Mouse (Mus musculus): ENCODE measurements around the gene Fli1. TPM values are rescaled to one million over a fixed set of nuclear protein-coding genes. Genes with fewer than 3 reads are reported as not detected.

Gene Fli1
- polyA plus RNA-seq, 1 experiment from 2014 or later = 3.6 TPM

DNA sequence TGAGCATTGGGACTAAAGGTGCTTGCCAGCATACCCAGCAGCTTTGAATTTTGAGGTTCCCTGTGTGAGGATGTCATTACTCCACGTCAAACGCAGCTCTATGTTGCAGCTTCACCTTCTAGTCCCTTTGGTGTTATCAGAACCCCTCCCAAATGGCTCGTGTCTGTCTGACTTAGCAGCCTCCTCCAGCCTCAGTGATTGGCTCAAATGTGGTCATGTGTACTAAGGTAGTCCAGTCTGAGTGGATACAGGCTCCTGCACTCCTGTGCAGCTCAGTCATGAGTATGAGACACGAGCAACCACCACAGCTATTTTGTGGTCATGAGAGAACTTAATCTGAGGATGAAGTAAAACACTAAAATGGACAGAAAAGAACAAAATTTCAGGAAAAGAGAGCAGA is 31.0 kb upstream of the Fli1 start:
- H3K27ac ChIP-seq (ENCODE audit: low read depth, low read length) = no peak overlapping the region
- no peak overlapping the region for H3K4me3 ChIP-seq (ENCODE audit: low read depth, low read length)
- H3K9me3 ChIP-seq (ENCODE audit: control insufficient read depth, low read length) = no peaks in the 10 kb centered on the region
- no peaks in the 10 kb centered on the region for H3K27me3 ChIP-seq (ENCODE audit: control insufficient read depth, insufficient read depth, low read length)
- H3K36me3 ChIP-seq (ENCODE audit: control insufficient read depth, insufficient read depth, low read length) = no peaks in the 10 kb centered on the region
- 67% methylated on average over 4 of the region's 4 CpGs for WGBS
- ATAC-seq (ENCODE audit: low read depth) = no peak
- no peak overlapping the region for H3K4me2 ChIP-seq (ENCODE audit: low read depth, low read length)
- H3K9ac ChIP-seq (replicated peaks; ENCODE audit: low read depth, low read length) = no peak overlapping the region
- H3K4me1 ChIP-seq (ENCODE audit: control insufficient read depth, insufficient read depth, low read length) = no peaks in the 10 kb centered on the region

DNA sequence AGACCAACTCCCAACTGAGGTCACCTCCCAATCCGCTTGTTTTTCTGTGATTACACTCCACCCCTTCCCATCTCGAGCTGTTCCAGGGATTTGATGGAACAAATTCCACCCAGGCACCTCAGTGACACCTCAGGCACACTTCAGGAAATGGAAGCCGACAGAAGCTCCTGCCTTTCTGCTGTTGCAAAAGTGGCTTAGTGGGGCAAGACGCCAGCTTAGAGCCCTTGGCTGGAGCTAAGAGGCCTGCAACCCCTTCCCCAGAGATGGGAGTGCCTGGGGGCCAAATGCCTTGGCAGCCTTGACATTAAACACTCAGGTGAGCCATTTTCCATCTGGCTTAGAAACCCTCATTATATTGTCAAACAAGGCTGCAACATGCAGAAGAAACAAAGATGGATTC is 29.0 kb upstream of the Fli1 start:
- 78% methylated on average over 4 of the region's 4 CpGs for WGBS
- Histone ChIP-seq H3K9ac (replicated peaks; ENCODE audit: low read depth, low read length) (no peak overlapping the region), H3K9me3 (ENCODE audit: control insufficient read depth, low read length) (no peaks in the 10 kb centered on the region), H3K4me2 (ENCODE audit: low read depth, low read length) (no peak overlapping the region), H3K36me3 (ENCODE audit: control insufficient read depth, insufficient read depth, low read length) (no peaks in the 10 kb centered on the region), H3K4me3 (ENCODE audit: low read depth, low read length) (no peak overlapping the region), H3K27ac (ENCODE audit: low read depth, low read length) (no peak overlapping the region), H3K27me3 (ENCODE audit: control insufficient read depth, insufficient read depth, low read length) (no peaks in the 10 kb centered on the region), H3K4me1 (ENCODE audit: control insufficient read depth, insufficient read depth, low read length) (no peaks in the 10 kb centered on the region)
- ATAC-seq (ENCODE audit: low read depth) = no peak

DNA sequence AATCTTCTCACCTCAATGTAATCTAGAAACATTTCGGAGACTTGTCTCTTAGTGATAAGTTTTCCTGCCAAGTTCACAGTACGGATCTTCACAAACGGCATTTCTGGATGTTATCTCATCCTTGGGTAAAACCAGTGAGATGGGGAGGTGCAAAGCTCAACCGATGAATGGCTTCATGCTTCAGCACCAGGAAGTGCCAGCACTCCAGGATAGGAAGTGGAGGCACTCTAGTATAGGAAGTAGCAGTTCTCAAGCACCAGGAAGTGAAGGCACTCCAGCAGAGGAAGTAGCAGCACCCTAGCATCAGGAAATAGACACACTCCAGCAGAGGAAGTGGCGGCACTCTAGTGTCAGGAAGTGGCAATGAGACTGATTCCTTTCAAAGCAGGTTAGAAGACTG is 27.9 kb upstream of the Fli1 start:
- Histone ChIP-seq H3K36me3 (ENCODE audit: control insufficient read depth, insufficient read depth, low read length) (no peaks in the 10 kb centered on the region), H3K4me3 (ENCODE audit: low read depth, low read length) (no peak overlapping the region), H3K4me1 (ENCODE audit: control insufficient read depth, insufficient read depth, low read length) (no peaks in the 10 kb centered on the region), H3K27ac (ENCODE audit: low read depth, low read length) (no peak overlapping the region), H3K9ac (replicated peaks; ENCODE audit: low read depth, low read length) (no peak overlapping the region), H3K9me3 (ENCODE audit: control insufficient read depth, low read length) (no peaks in the 10 kb centered on the region), H3K4me2 (ENCODE audit: low read depth, low read length) (no peak overlapping the region), H3K27me3 (ENCODE audit: control insufficient read depth, insufficient read depth, low read length) (no peaks in the 10 kb centered on the region)
- WGBS = 96% methylated on average over 5 of the region's 5 CpGs
- no peak for ATAC-seq (ENCODE audit: low read depth)

DNA sequence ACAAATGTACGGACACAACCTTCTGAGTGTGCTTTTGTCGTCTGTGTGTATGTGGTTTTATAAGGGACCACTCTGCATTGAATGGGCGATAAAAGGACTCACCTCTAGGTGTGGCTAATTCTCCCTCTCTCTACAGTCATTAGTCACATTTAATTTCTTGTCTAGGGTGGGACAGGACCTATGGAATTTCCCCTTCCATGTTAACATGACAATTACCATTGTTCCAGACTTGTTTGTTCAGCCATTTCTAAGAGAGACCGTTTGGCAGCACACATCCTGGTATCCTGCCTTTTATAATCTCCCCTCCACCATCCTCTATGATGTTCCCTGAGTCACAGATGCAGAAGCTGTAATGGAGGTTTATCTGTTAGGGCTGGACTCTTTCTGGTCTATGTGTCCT is 26.6 kb upstream of the Fli1 start:
- H3K4me3 ChIP-seq (ENCODE audit: low read depth, low read length) = no peak overlapping the region
- no peak overlapping the region for H3K27ac ChIP-seq (ENCODE audit: low read depth, low read length)
- H3K9ac ChIP-seq (replicated peaks; ENCODE audit: low read depth, low read length) = no peak overlapping the region
- H3K4me1 ChIP-seq (ENCODE audit: control insufficient read depth, insufficient read depth, low read length) = no peaks in the 10 kb centered on the region
- H3K27me3 ChIP-seq (ENCODE audit: control insufficient read depth, insufficient read depth, low read length) = no peaks in the 10 kb centered on the region
- no peak overlapping the region for H3K4me2 ChIP-seq (ENCODE audit: low read depth, low read length)
- WGBS = 74% methylated on average over 4 of the region's 4 CpGs
- ATAC-seq (ENCODE audit: low read depth) = no peak
- no peaks in the 10 kb centered on the region for H3K9me3 ChIP-seq (ENCODE audit: control insufficient read depth, low read length)
- no peaks in the 10 kb centered on the region for H3K36me3 ChIP-seq (ENCODE audit: control insufficient read depth, insufficient read depth, low read length)

DNA sequence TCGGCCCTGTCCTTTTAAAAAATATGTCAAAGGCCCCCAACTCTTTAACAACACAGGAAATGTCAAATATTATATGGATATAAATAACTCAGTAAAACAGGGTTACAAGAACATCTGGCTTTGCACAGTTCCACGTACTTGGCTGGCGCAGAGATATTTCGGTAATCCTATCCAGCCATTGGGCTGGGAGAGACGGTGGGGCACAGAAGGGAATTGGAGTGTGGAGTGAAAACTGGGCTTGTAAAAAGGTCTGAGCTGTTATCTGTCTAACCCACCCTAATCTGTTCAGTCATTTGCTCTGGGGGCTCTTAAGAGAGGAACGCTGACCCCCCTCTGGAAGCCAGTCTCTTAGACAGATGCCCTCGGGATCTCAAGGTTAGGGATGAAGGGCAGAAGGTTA is 24.9 kb upstream of the Fli1 start:
- H3K27ac ChIP-seq (ENCODE audit: low read depth, low read length) = no peak overlapping the region
- H3K9ac ChIP-seq (replicated peaks; ENCODE audit: low read depth, low read length) = no peak overlapping the region
- no peak for ATAC-seq (ENCODE audit: low read depth)
- H3K4me3 ChIP-seq (ENCODE audit: low read depth, low read length) = no peak overlapping the region
- no peak overlapping the region for H3K4me2 ChIP-seq (ENCODE audit: low read depth, low read length)
- H3K27me3 ChIP-seq (ENCODE audit: control insufficient read depth, insufficient read depth, low read length) = no peaks in the 10 kb centered on the region
- no peaks in the 10 kb centered on the region for H3K36me3 ChIP-seq (ENCODE audit: control insufficient read depth, insufficient read depth, low read length)
- H3K9me3 ChIP-seq (ENCODE audit: control insufficient read depth, low read length) = no peaks in the 10 kb centered on the region
- WGBS = 79% methylated on average over 7 of the region's 7 CpGs
- H3K4me1 ChIP-seq (ENCODE audit: control insufficient read depth, insufficient read depth, low read length) = no peaks in the 10 kb centered on the region

DNA sequence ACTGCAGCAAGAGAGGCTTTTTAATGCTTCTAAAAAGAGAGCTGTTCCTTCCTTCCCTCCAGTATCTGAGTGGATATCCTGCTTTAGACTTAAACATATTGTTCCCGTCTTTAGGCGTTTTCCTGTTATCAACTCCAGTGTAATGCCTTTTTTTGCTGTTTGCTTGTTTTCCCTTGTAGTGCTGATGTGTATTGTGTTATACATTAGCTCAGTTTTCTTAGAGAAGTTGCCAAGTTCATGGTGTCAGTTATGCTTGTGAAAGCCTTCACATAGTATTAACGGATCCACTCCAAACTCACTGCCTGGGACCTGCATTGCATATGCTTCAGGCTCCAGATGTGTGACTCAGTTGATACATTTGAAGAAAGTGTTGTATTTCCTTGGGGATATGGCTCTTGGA is 22.6 kb upstream of the Fli1 start:
- H3K4me2 ChIP-seq (ENCODE audit: low read depth, low read length) = no peak overlapping the region
- no peak overlapping the region for H3K27ac ChIP-seq (ENCODE audit: low read depth, low read length)
- no peak overlapping the region for H3K4me3 ChIP-seq (ENCODE audit: low read depth, low read length)
- no peak overlapping the region for H3K9ac ChIP-seq (replicated peaks; ENCODE audit: low read depth, low read length)
- no peaks in the 10 kb centered on the region for H3K36me3 ChIP-seq (ENCODE audit: control insufficient read depth, insufficient read depth, low read length)
- WGBS = 81% methylated on average over 3 of the region's 3 CpGs
- no peak for ATAC-seq (ENCODE audit: low read depth)
- H3K9me3 ChIP-seq (ENCODE audit: control insufficient read depth, low read length) = no peaks in the 10 kb centered on the region
- H3K4me1 ChIP-seq (ENCODE audit: control insufficient read depth, insufficient read depth, low read length) = no peaks in the 10 kb centered on the region
- no peaks in the 10 kb centered on the region for H3K27me3 ChIP-seq (ENCODE audit: control insufficient read depth, insufficient read depth, low read length)

DNA sequence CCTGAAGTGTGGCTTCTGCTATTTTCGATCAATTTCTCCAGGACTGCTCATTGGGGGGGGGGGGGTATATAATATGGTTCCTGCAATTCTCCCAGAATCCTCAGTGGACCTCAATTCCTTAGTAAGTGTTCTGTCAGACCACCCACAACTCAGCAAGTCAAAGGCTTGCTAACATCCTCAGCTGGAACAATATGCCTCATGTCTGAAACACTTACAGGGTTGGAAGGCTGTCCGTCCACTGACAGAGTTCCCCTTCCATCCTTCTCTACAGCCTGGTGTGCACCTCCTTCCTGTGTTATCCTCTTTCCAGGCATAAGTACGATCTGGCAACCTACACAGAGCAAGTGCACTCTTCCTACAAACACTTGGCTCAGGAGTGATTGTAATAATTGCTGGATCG is 20.2 kb upstream of the Fli1 start:
- H3K4me3 ChIP-seq (ENCODE audit: low read depth, low read length) = no peak overlapping the region
- 87% methylated on average over 4 of the region's 4 CpGs for WGBS
- no peak overlapping the region for H3K9ac ChIP-seq (replicated peaks; ENCODE audit: low read depth, low read length)
- H3K27ac ChIP-seq (ENCODE audit: low read depth, low read length) = no peak overlapping the region
- H3K4me1 ChIP-seq (ENCODE audit: control insufficient read depth, insufficient read depth, low read length) = no peaks in the 10 kb centered on the region
- ATAC-seq (ENCODE audit: low read depth) = no peak
- H3K4me2 ChIP-seq (ENCODE audit: low read depth, low read length) = no peak overlapping the region
- H3K36me3 ChIP-seq (ENCODE audit: control insufficient read depth, insufficient read depth, low read length) = no peaks in the 10 kb centered on the region
- no peaks in the 10 kb centered on the region for H3K9me3 ChIP-seq (ENCODE audit: control insufficient read depth, low read length)
- no peaks in the 10 kb centered on the region for H3K27me3 ChIP-seq (ENCODE audit: control insufficient read depth, insufficient read depth, low read length)

GRCm38 (mm10) chr9:32562409-32562808 is 19.7 kb upstream of the Fli1 start:
- Histone ChIP-seq H3K27ac (ENCODE audit: low read depth, low read length) (no peak overlapping the region), H3K9ac (replicated peaks; ENCODE audit: low read depth, low read length) (no peak overlapping the region), H3K27me3 (ENCODE audit: control insufficient read depth, insufficient read depth, low read length) (no peaks in the 10 kb centered on the region), H3K9me3 (ENCODE audit: control insufficient read depth, low read length) (no peaks in the 10 kb centered on the region), H3K4me2 (ENCODE audit: low read depth, low read length) (no peak overlapping the region), H3K36me3 (ENCODE audit: control insufficient read depth, insufficient read depth, low read length) (no peaks in the 10 kb centered on the region), H3K4me1 (ENCODE audit: control insufficient read depth, insufficient read depth, low read length) (no peaks in the 10 kb centered on the region), H3K4me3 (ENCODE audit: low read depth, low read length) (no peak overlapping the region)
- ATAC-seq (ENCODE audit: low read depth) = no peak
- 49% methylated on average over 9 of the region's 9 CpGs for WGBS

- 81% methylated on average over 14 of the region's 14 CpGs for WGBS
- no peak overlapping the region for H3K27ac ChIP-seq (ENCODE audit: low read depth, low read length)
- H3K4me2 ChIP-seq (ENCODE audit: low read depth, low read length) = no peak overlapping the region
- H3K27me3 ChIP-seq (ENCODE audit: control insufficient read depth, insufficient read depth, low read length) = no peaks in the 10 kb centered on the region
- no peak overlapping the region for H3K4me3 ChIP-seq (ENCODE audit: low read depth, low read length)
- H3K4me1 ChIP-seq (ENCODE audit: control insufficient read depth, insufficient read depth, low read length) = no peaks in the 10 kb centered on the region
- no peak for ATAC-seq (ENCODE audit: low read depth)
- no peak overlapping the region for H3K9ac ChIP-seq (replicated peaks; ENCODE audit: low read depth, low read length)
- H3K36me3 ChIP-seq (ENCODE audit: control insufficient read depth, insufficient read depth, low read length) = no peaks in the 10 kb centered on the region
- H3K9me3 ChIP-seq (ENCODE audit: control insufficient read depth, low read length) = no peaks in the 10 kb centered on the region
Observed at GRCm38 (mm10) chr9:32561190-32561890, 18.7 kb upstream of the Fli1 start.

Data from neural tube, embryonic 14.5 days (tissue).